Mouse (Mus musculus): ENCODE measurements at regions not wholly inside any gene's neighbourhood (a gene's known extent, or its start where the extent isn't known, plus 50 kb on each side); places are given as distances from the start of the nearest gene placed in this dataset.
A peak's percentile ranks its signal among the peaks of the same experiment; 100 is the strongest.
"Not testable (repeated sequence)": the region's sequence is repeated elsewhere in the genome, so short reads cannot be mapped to it uniquely, and the experiment has no call there.

GRCm38 (mm10) chr3:16533643-16534042 is 527.4 kb upstream of the Gm5150 start:
- DNase-seq (ENCODE audit: low spot score): no peak

GRCm38 (mm10) chr3:16527511-16527910 is 521.3 kb upstream of the Gm5150 start:
- not testable (repeated sequence) for DNase-seq (ENCODE audit: low spot score)

GRCm38 (mm10) chr3:16488431-16488830 is 482.2 kb upstream of the Gm5150 start:
- not testable (repeated sequence) for DNase-seq (ENCODE audit: low spot score)

- no peak for DNase-seq (ENCODE audit: low spot score)
Observed at GRCm38 (mm10) chr3:16482750-16483149, 476.5 kb upstream of the Gm5150 start.

GRCm38 (mm10) chr3:16471360-16471759 is 465.1 kb upstream of the Gm5150 start:
- no peak for DNase-seq (ENCODE audit: low spot score)

GRCm38 (mm10) chr3:16466388-16466787 is 460.2 kb upstream of the Gm5150 start:
- peak; percentile 5 for DNase-seq (ENCODE audit: low spot score)

- DNase-seq (ENCODE audit: low spot score): no peak
Observed at GRCm38 (mm10) chr3:16465357-16465756, 459.1 kb upstream of the Gm5150 start.

GRCm38 (mm10) chr3:16464301-16464700 is 458.1 kb upstream of the Gm5150 start:
- DNase-seq (ENCODE audit: low spot score): no peak

- DNase-seq (ENCODE audit: low spot score): no peak
Observed at GRCm38 (mm10) chr3:16433033-16433432, 426.8 kb upstream of the Gm5150 start.

- DNase-seq (ENCODE audit: low spot score): no peak
Observed at GRCm38 (mm10) chr3:16431819-16432115, 425.5 kb upstream of the Gm5150 start.

- no peak for DNase-seq (ENCODE audit: low spot score)
Observed at GRCm38 (mm10) chr3:16431082-16431818, 425.0 kb upstream of the Gm5150 start.
